Mouse (Mus musculus) limb, embryonic 14.5 days (tissue): ENCODE measurements around the gene Klrg2. TPM values are rescaled to one million over a fixed set of nuclear protein-coding genes. Genes with fewer than 3 reads are reported as not detected.
"Not testable (repeated sequence)": the region's sequence is repeated elsewhere in the genome, so short reads cannot be mapped to it uniquely, and the experiment has no call there.

ENCODE experiments used
- ATAC-seq: fragments of 200-750 bp; cut with Nextera tagmentation; 2 replicates; pipeline ENCODE4 v1.8.0; 2017; ENCODE audit warnings: low read depth, moderate number of reproducible peaks, moderate TSS enrichment; ENCODE audit not compliant: low FRiP score
- DNase-seq: peaks from one replicate; pipeline ENCODE4 v3.0.0-alpha.2; 2015; ENCODE audit warnings: low spot score
- H3K27ac ChIP-seq: fragments of 300-500 bp; sonication (generic); replicated peaks from 2 replicates; pipeline ENCODE4 v1.5.1; 2014; ENCODE audit warnings: low read depth, mild to moderate bottlenecking, low read length, moderate library complexity, mixed read lengths
- H3K27me3 ChIP-seq: fragments of 300-500 bp; sonication (generic); 2 replicates; pipeline ENCODE4 v1.6.1; 2014; ENCODE audit warnings: low read length, mixed read lengths; ENCODE audit not compliant: control insufficient read depth, insufficient read depth
- H3K36me3 ChIP-seq: fragments of 300-500 bp; sonication (generic); 2 replicates; pipeline ENCODE4 v1.6.1; 2014; ENCODE audit warnings: mild to moderate bottlenecking, low read length, moderate library complexity, mixed read lengths; ENCODE audit not compliant: control insufficient read depth, insufficient read depth
- H3K4me1 ChIP-seq: fragments of 300-500 bp; sonication (generic); 2 replicates; pipeline ENCODE4 v1.6.1; 2014; ENCODE audit warnings: antibody characterized with exemption, low read length, mixed read lengths; ENCODE audit not compliant: control insufficient read depth, insufficient read depth
- H3K4me2 ChIP-seq: fragments of 300-500 bp; sonication (generic); replicated peaks from 2 replicates; pipeline ENCODE4 v1.6.1; 2014; ENCODE audit warnings: low read depth, mild to moderate bottlenecking, low read length, moderate library complexity; ENCODE audit not compliant: severe bottlenecking
- H3K4me3 ChIP-seq: fragments of 300-500 bp; sonication (generic); replicated peaks from 2 replicates; pipeline ENCODE4 v1.5.1; 2014; ENCODE audit warnings: low read length
- H3K9ac ChIP-seq: fragments of 300-500 bp; sonication (generic); 2 replicates; pipeline ENCODE4 v1.6.1; 2014; ENCODE audit warnings: mild to moderate bottlenecking, low read depth, low read length, moderate library complexity; ENCODE audit not compliant: severe bottlenecking
- H3K9me3 ChIP-seq: fragments of 300-500 bp; sonication (generic); 2 replicates; pipeline ENCODE4 v1.6.1; 2016; ENCODE audit warnings: low read length; ENCODE audit not compliant: control insufficient read depth
- POLR2A ChIP-seq: fragments of 200-500 bp; IDR thresholded peaks from 2 replicates; pipeline ENCODE4 v1.8.0; 2012; ENCODE audit warnings: inconsistent platforms, mild to moderate bottlenecking, moderate library complexity, borderline replicate concordance; ENCODE audit not compliant: insufficient read depth, insufficient read length; ENCODE audit errors: extremely low read depth
- WGBS: fragments of 180-500 bp; shearing (Covaris S2); extraction: QIAGEN DNeasy Blood & Tissue Kit; methylation state at CpG from one replicate; pipeline ENCODE4 v1.1.7; 2014; 5-methylcytosine and 5-hydroxymethylcytosine counted together
- polyA plus RNA-seq, 2 experiments: library from polyadenylated mRNA; depleted of rRNA in 1 of 2; stranded (reverse) in 1 of 2; unstranded in 1 of 2; fragments of >200 nt; fragmentation: Nextera tagmentation in 1 of 2; extraction: Ambion mirVana in 1 of 2; gene quantifications; 2 replicates each; pipeline versions ENCODE4 v1.2.1 to v1.2.3; 2012 to 2014

Gene Klrg2
- polyA plus RNA-seq, 2 experiments = 1.5 to 2.1 TPM

GRCm38 (mm10) chr6:38672011-38672410 lies 35.0 kb upstream of the Klrg2 start:
- Histone ChIP-seq H3K4me2 (no peak overlapping the region), H3K9ac (no peak overlapping the region), H3K4me3 (no peak overlapping the region), H3K36me3 (no peaks in the 10 kb centered on the region), H3K27me3 (no peaks in the 10 kb centered on the region), H3K9me3 (no peaks in the 10 kb centered on the region), H3K27ac (no peak overlapping the region), H3K4me1 (no peaks in the 10 kb centered on the region)
- 83% methylated on average over 3 of the region's 3 CpGs for WGBS
- ATAC-seq = no peak
- no peak for TF ChIP-seq POLR2A
- no peak for DNase-seq

- no peak overlapping the region for H3K27ac ChIP-seq
- 78% methylated on average over 7 of the region's 7 CpGs for WGBS
- ATAC-seq = no peak
- no peak for DNase-seq
- TF ChIP-seq POLR2A = no peak
- H3K9me3 ChIP-seq = no peaks in the 10 kb centered on the region
- H3K4me2 ChIP-seq = no peak overlapping the region
- H3K27me3 ChIP-seq = no peaks in the 10 kb centered on the region
- no peak overlapping the region for H3K9ac ChIP-seq
- H3K4me3 ChIP-seq = no peak overlapping the region
- H3K4me1 ChIP-seq = no peaks in the 10 kb centered on the region
- H3K36me3 ChIP-seq = no peaks in the 10 kb centered on the region
Observed at GRCm38 (mm10) chr6:38671270-38671669, 34.2 kb upstream of the Klrg2 start.

GRCm38 (mm10) chr6:38670488-38670887 lies 33.4 kb upstream of the Klrg2 start:
- not testable (repeated sequence) for ATAC-seq, H3K9ac ChIP-seq, H3K4me2 ChIP-seq, H3K4me1 ChIP-seq, H3K27ac ChIP-seq, H3K27me3 ChIP-seq, DNase-seq, H3K4me3 ChIP-seq, H3K9me3 ChIP-seq, H3K36me3 ChIP-seq
- WGBS = 75% methylated on average over 1 of the region's 1 CpGs

GRCm38 (mm10) chr6:38669580-38669979 lies 32.5 kb upstream of the Klrg2 start:
- H3K4me2 ChIP-seq = no peak overlapping the region
- ATAC-seq (no peak), DNase-seq (no peak)
- H3K9me3 ChIP-seq = no peaks in the 10 kb centered on the region
- H3K4me3 ChIP-seq = no peak overlapping the region
- H3K36me3 ChIP-seq = no peaks in the 10 kb centered on the region
- no peaks in the 10 kb centered on the region for H3K4me1 ChIP-seq
- no peak for TF ChIP-seq POLR2A
- no peak overlapping the region for H3K9ac ChIP-seq
- no peaks in the 10 kb centered on the region for H3K27me3 ChIP-seq
- 57% methylated on average over 6 of the region's 6 CpGs for WGBS
- H3K27ac ChIP-seq = no peak overlapping the region

- no peak for TF ChIP-seq POLR2A
- no peaks in the 10 kb centered on the region for H3K9me3 ChIP-seq
- no peak for DNase-seq
- peak within 1 kb of the TSS; percentile 67 for H3K9ac ChIP-seq
- peak within 1 kb of the TSS; percentile 89 for H3K4me2 ChIP-seq
- H3K4me3 ChIP-seq = peak within 1 kb of the TSS; percentile 53
- H3K27me3 ChIP-seq = peaks cover 11% of the 10 kb centered on the region; the same call in 1 of the 2 replicates
- H3K27ac ChIP-seq = no peak within 1 kb of the TSS
- ATAC-seq = peak; percentile 85
- no peaks in the 10 kb centered on the region for H3K36me3 ChIP-seq
- no peaks in the 10 kb centered on the region for H3K4me1 ChIP-seq
- WGBS = 0% methylated on average over 33 of the region's 84 CpGs
Observed at GRCm38 (mm10) chr6:38662714-38663615, 25.9 kb upstream of the Klrg2 start, which contains the start of gene Clec2l. Gene Clec2l, plus strand, starts transcription at chr6:38663069.
